Mouse (Mus musculus) limb, embryonic 10.5 days (tissue): ENCODE results near the gene Hpse2. TPM values are rescaled to one million over a fixed set of nuclear protein-coding genes. Genes with fewer than 3 reads are reported as not detected.

Experiments used
- DNase-seq: peaks from one replicate; pipeline ENCODE4 v3.0.0-alpha.2; 2017; ENCODE audit warnings: low spot score
- H3K27ac ChIP-seq: fragments of 300-500 bp; sonication (generic); 2 replicates; pipeline ENCODE4 v1.5.1; 2016; ENCODE audit warnings: mild to moderate bottlenecking
- H3K27me3 ChIP-seq: fragments of 300-500 bp; sonication (generic); 2 replicates; pipeline ENCODE4 v1.6.1; 2016; ENCODE audit warnings: low read depth, mild to moderate bottlenecking; ENCODE audit not compliant: poor library complexity, severe bottlenecking
- H3K36me3 ChIP-seq: fragments of 300-500 bp; sonication (generic); 2 replicates; pipeline ENCODE4 v1.6.1; 2016; ENCODE audit warnings: mild to moderate bottlenecking, moderate library complexity
- H3K4me1 ChIP-seq: fragments of 300-500 bp; sonication (generic); 2 replicates; pipeline ENCODE4 v1.6.1; 2016
- H3K4me3 ChIP-seq: fragments of 300-500 bp; sonication (generic); 2 replicates; pipeline ENCODE4 v1.5.1; 2016; ENCODE audit warnings: mild to moderate bottlenecking, moderate library complexity
- H3K9me3 ChIP-seq: fragments of 300-500 bp; sonication (generic); replicated peaks from 2 replicates; pipeline ENCODE4 v1.6.1; 2016; ENCODE audit warnings: mild to moderate bottlenecking
- WGBS: fragments of 180-500 bp; shearing (Covaris S2); methylation state at CpG from one replicate; pipeline ENCODE4 v1.1.7; 2016; 5-methylcytosine and 5-hydroxymethylcytosine counted together
- polyA plus RNA-seq: library from polyadenylated mRNA; unstranded; fragments of >200 nt; fragmentation: Nextera tagmentation; extraction: Ambion mirVana; gene quantifications from 2 replicates; pipeline ENCODE4 v1.2.1, GENCODE M21; 2016

Gene Hpse2
- polyA plus RNA-seq, 1 experiment from 2014 or later, result 6.0 TPM

DNA sequence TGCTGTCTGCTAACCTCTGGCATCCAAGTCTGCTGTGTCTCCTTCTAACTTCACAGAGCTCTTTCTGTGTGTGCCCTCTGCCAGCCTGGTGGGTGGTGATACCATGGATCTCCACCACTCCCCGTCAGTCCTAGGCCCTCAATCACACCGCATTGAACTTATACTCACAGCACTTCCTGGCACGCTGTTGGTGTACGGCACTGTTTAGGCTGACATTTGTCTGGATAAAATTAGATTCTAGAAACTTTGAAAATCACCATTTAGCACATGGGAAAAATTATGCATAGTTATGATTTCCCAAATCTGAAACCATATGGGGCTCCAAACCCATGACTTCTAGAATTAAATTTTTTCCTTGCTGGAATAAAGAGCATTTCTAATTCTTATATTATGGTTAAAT is 478.4 kb downstream of the Hpse2 start:
- H3K4me1 ChIP-seq, result peaks cover 27% of the 10 kb centered on the region
- WGBS, result 89% methylated on average over 4 of the region's 4 CpGs

DNA sequence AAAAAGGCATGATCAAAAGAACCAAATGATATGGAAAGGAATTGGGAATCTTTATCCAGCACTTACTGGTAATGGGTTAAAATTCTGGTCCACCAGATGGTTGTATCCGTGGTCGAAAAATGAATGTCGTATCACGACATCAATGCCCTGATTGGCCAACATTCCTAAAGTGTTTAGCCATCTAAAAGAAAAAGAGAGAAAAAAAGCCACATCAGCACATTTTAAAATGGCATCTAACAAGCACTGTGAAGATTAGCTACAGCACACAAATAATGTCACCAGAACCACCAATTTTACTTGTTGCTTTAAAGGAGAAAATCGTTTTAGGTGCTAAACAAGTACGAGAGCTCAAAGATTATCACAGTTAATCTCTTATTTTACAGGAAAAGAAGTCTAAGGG is 479.6 kb downstream of the Hpse2 start:
- no peak for DNase-seq
- Histone ChIP-seq H3K27ac (no peak overlapping the region), H3K4me3 (no peak overlapping the region), H3K9me3 (no peaks in the 10 kb centered on the region), H3K27me3 (no peaks in the 10 kb centered on the region), H3K36me3 (no peaks in the 10 kb centered on the region), H3K4me1 (peaks cover 32% of the 10 kb centered on the region)
- 94% methylated on average over 6 of the region's 6 CpGs for WGBS

More for the DNA sequence above, 478.4 kb downstream of the Hpse2 start:
- H3K27ac ChIP-seq, result no peak overlapping the region
- no peaks in the 10 kb centered on the region for H3K27me3 ChIP-seq
- H3K9me3 ChIP-seq, result no peaks in the 10 kb centered on the region
- DNase-seq, result no peak
- no peaks in the 10 kb centered on the region for H3K36me3 ChIP-seq
- H3K4me3 ChIP-seq, result no peak overlapping the region

- no peaks in the 10 kb centered on the region for H3K27me3 ChIP-seq
- no peak overlapping the region for H3K4me3 ChIP-seq
- H3K9me3 ChIP-seq, result no peaks in the 10 kb centered on the region
- H3K4me1 ChIP-seq, result peaks cover 33% of the 10 kb centered on the region
- H3K27ac ChIP-seq, result no peak overlapping the region
- H3K36me3 ChIP-seq, result no peaks in the 10 kb centered on the region
- WGBS, result 77% methylated on average over 5 of the region's 5 CpGs
- DNase-seq, result no peak
These were observed 481.8 kb downstream of the Hpse2 start for GRCm38 (mm10) chr19:42906328-42906727.

DNA sequence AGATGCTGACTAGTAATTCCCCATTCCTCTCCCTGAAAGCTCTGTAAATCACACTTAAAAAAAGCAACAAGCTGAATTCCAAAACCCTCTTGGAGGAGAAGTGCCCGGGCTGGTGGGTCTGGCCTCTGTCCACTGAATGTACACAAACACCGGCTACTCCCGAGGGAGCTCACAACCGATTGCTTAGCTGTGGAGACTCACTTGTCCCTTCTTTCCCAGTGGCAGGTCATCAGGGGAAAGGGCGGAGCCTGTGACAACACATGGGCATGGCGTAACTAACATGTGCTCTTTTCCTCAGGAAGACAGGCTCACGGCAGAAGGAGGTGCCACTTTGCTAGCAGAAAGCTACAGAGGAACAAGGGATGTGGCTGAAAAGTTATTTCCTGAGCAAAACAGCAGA is 483.4 kb downstream of the Hpse2 start:
- H3K4me1 ChIP-seq, result peaks cover 30% of the 10 kb centered on the region
- DNase-seq, result no peak
- no peak overlapping the region for H3K27ac ChIP-seq
- no peaks in the 10 kb centered on the region for H3K27me3 ChIP-seq
- H3K9me3 ChIP-seq, result no peaks in the 10 kb centered on the region
- H3K36me3 ChIP-seq, result no peaks in the 10 kb centered on the region
- H3K4me3 ChIP-seq, result no peak overlapping the region
- WGBS, result 62% methylated on average over 7 of the region's 7 CpGs

- H3K9me3 ChIP-seq, result no peaks in the 10 kb centered on the region
These were observed 483.9 kb downstream of the Hpse2 start for GRCm38 (mm10) chr19:42904240-42904639.

GRCm38 (mm10) chr19:42903840-42904239 is 484.3 kb downstream of the Hpse2 start:
- 92% methylated on average over 6 of the region's 6 CpGs for WGBS
- H3K4me1 ChIP-seq, result peaks cover 30% of the 10 kb centered on the region

More at GRCm38 (mm10) chr19:42904240-42904639, 483.9 kb downstream of the Hpse2 start:
- DNase-seq, result no peak
- 88% methylated on average over 4 of the region's 4 CpGs for WGBS
- no peak overlapping the region for H3K4me3 ChIP-seq
- H3K27me3 ChIP-seq, result no peaks in the 10 kb centered on the region
- no peaks in the 10 kb centered on the region for H3K36me3 ChIP-seq
- H3K4me1 ChIP-seq, result peaks cover 30% of the 10 kb centered on the region
- no peak overlapping the region for H3K27ac ChIP-seq

GRCm38 (mm10) chr19:42902410-42903021 is 485.6 kb downstream of the Hpse2 start:
- Histone ChIP-seq H3K36me3 (no peaks in the 10 kb centered on the region), H3K9me3 (no peaks in the 10 kb centered on the region), H3K27ac (peak overlapping the region; percentile 54; the same call in 1 of the 2 replicates), H3K4me1 (peaks cover 30% of the 10 kb centered on the region), H3K4me3 (no peak overlapping the region), H3K27me3 (no peaks in the 10 kb centered on the region)
- no peak for DNase-seq
- WGBS, result 76% methylated on average over 6 of the region's 6 CpGs

More at GRCm38 (mm10) chr19:42903840-42904239, 484.3 kb downstream of the Hpse2 start:
- H3K36me3 ChIP-seq, result no peaks in the 10 kb centered on the region
- no peak for DNase-seq
- H3K27me3 ChIP-seq, result no peaks in the 10 kb centered on the region
- no peak overlapping the region for H3K27ac ChIP-seq
- no peaks in the 10 kb centered on the region for H3K9me3 ChIP-seq
- H3K4me3 ChIP-seq, result no peak overlapping the region

DNA sequence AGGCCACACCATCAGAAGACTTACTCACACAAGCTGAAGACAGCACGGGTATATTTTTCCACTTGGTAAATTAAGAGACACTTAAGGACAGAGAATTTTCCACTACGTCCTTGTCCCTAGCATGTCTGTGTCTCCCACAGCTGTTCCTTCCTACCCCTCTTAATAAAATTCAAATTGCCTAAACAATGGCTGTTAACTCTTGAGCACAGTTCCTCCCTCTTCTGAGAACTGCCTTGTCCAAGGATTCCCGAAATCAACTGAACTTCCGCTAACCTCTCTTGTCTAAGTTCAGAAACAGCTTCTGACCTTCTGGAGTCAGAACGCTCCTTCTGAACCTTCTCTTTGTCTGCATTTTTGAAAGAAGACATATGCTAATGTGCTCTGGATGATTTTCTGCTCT is 496.6 kb downstream of the Hpse2 start:
- DNase-seq, result no peak
- Histone ChIP-seq H3K4me3 (no peak overlapping the region), H3K36me3 (no peaks in the 10 kb centered on the region), H3K9me3 (no peaks in the 10 kb centered on the region), H3K4me1 (peaks cover 3% of the 10 kb centered on the region; the same call in 1 of the 2 replicates), H3K27ac (no peak overlapping the region), H3K27me3 (no peaks in the 10 kb centered on the region)
- 77% methylated on average over 5 of the region's 5 CpGs for WGBS

DNA sequence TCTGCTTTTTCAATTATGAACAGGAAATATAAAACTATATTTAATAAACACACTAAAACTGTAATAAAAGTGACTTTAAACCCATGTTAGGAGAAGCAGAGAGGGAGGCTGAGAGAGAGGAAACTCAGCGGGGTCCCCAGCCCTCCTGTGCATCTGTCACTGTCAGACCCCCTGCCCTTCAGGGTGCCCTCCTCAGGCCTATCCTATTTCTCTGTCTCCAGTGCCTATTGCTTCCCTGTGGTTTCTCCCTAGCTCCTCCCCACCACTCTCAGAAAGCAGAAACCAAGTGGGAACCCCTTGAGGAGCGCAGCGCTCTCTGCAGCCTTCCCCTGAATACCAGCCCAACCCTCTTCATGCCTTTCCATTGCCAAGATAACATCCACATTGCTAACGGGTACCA is 510.5 kb downstream of the Hpse2 start:
- Histone ChIP-seq H3K27ac (no peak overlapping the region), H3K9me3 (no peaks in the 10 kb centered on the region), H3K27me3 (no peaks in the 10 kb centered on the region), H3K4me1 (peaks cover 12% of the 10 kb centered on the region), H3K36me3 (no peaks in the 10 kb centered on the region), H3K4me3 (no peak overlapping the region)
- no peak for DNase-seq
- WGBS, result 66% methylated on average over 4 of the region's 4 CpGs

GRCm38 (mm10) chr19:42876563-42876962 is 511.6 kb downstream of the Hpse2 start:
- peaks cover 12% of the 10 kb centered on the region for H3K4me1 ChIP-seq
- no peaks in the 10 kb centered on the region for H3K36me3 ChIP-seq
- DNase-seq, result no peak
- H3K27ac ChIP-seq, result no peak overlapping the region
- no peak overlapping the region for H3K4me3 ChIP-seq
- no peaks in the 10 kb centered on the region for H3K27me3 ChIP-seq
- no peaks in the 10 kb centered on the region for H3K9me3 ChIP-seq
- 89% methylated on average over 4 of the region's 4 CpGs for WGBS

GRCm38 (mm10) chr19:42869663-42870530 is 518.3 kb downstream of the Hpse2 start:
- Histone ChIP-seq H3K27me3 (no peaks in the 10 kb centered on the region), H3K4me3 (no peak overlapping the region), H3K36me3 (no peaks in the 10 kb centered on the region), H3K4me1 (peaks cover 59% of the 10 kb centered on the region), H3K27ac (peak overlapping the region; percentile 25), H3K9me3 (no peaks in the 10 kb centered on the region)
- peak; percentile 29 for DNase-seq
- WGBS, result 70% methylated on average over 8 of the region's 8 CpGs

- no peaks in the 10 kb centered on the region for H3K27me3 ChIP-seq
- peak overlapping the region; percentile 66 for H3K27ac ChIP-seq
These were observed 519.0 kb downstream of the Hpse2 start for GRCm38 (mm10) chr19:42868958-42869662.

DNA sequence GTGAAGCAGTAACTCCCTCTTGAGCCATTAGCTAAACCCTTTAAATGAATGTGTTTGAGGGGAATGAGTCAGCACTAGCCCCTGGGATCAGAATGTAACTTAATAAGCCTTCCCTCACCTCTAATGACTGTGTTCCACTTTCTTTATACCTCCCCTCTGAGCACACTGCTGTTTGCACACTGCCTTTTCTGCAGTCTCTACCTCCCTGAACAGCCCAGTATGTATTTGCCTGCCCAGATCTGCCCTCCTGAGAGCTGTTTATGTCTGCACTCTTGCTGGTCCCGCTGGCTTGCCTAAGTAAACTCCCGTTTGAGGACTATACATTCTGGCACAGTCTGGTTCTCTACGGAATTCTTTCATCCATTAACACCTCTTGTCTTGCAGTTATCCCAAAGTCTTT is 525.1 kb downstream of the Hpse2 start:
- Histone ChIP-seq H3K36me3 (no peaks in the 10 kb centered on the region), H3K9me3 (no peaks in the 10 kb centered on the region), H3K4me3 (no peak overlapping the region), H3K4me1 (peaks cover 45% of the 10 kb centered on the region), H3K27me3 (no peaks in the 10 kb centered on the region), H3K27ac (no peak overlapping the region; the same call in 1 of the 2 replicates)
- WGBS, result 56% methylated on average over 3 of the region's 3 CpGs
- peak; percentile 30 for DNase-seq

More at GRCm38 (mm10) chr19:42868958-42869662, 519.0 kb downstream of the Hpse2 start:
- Histone ChIP-seq H3K9me3 (no peaks in the 10 kb centered on the region), H3K4me3 (no peak overlapping the region), H3K4me1 (peaks cover 59% of the 10 kb centered on the region), H3K36me3 (no peaks in the 10 kb centered on the region)
- 29% methylated on average over 3 of the region's 3 CpGs for WGBS
- DNase-seq, result peak; percentile 47
